Mouse (Mus musculus) hindbrain, embryonic 11.5 days (tissue): ENCODE measurements at regions not wholly inside any gene's neighbourhood (a gene's known extent, or its start where the extent isn't known, plus 50 kb on each side); places are given as distances from the start of the nearest gene placed in this dataset.

Experiments
- ATAC-seq: fragments of 200-750 bp; cut with Nextera tagmentation; 2 replicates; pipeline ENCODE4 v1.8.0; 2017; ENCODE audit warnings: mild to moderate bottlenecking, moderate TSS enrichment, moderate library complexity; ENCODE audit not compliant: low FRiP score
- DNase-seq: peaks from one replicate; pipeline ENCODE4 v3.0.0-alpha.2; 2015; ENCODE audit warnings: low spot score
- H3K27ac ChIP-seq: fragments of 300-500 bp; sonication (generic); 2 replicates; pipeline ENCODE4 v1.5.1; 2014; ENCODE audit warnings: mild to moderate bottlenecking, low read depth, low read length
- H3K27me3 ChIP-seq: fragments of 300-500 bp; sonication (generic); 2 replicates; pipeline ENCODE4 v1.6.1; 2014; ENCODE audit warnings: mild to moderate bottlenecking, low read length, moderate library complexity, mixed read lengths; ENCODE audit not compliant: control insufficient read depth, insufficient read depth
- H3K36me3 ChIP-seq: fragments of 300-500 bp; sonication (generic); 2 replicates; pipeline ENCODE4 v1.6.1; 2014; ENCODE audit warnings: mild to moderate bottlenecking, low read length, moderate library complexity, mixed read lengths; ENCODE audit not compliant: control insufficient read depth, insufficient read depth
- H3K4me1 ChIP-seq: fragments of 300-500 bp; sonication (generic); replicated peaks from 2 replicates; pipeline ENCODE4 v1.6.1; 2014; ENCODE audit warnings: low read length, mixed read lengths; ENCODE audit not compliant: control insufficient read depth, insufficient read depth
- H3K4me2 ChIP-seq: fragments of 300-500 bp; sonication (generic); replicated peaks from 2 replicates; pipeline ENCODE4 v1.6.1; 2014; ENCODE audit warnings: mild to moderate bottlenecking, low read depth, low read length
- H3K4me3 ChIP-seq: fragments of 300-500 bp; sonication (generic); 2 replicates; pipeline ENCODE4 v1.5.1; 2014; ENCODE audit warnings: low read depth, low read length
- H3K9ac ChIP-seq: fragments of 300-500 bp; sonication (generic); 2 replicates; pipeline ENCODE4 v1.6.1; 2014; ENCODE audit warnings: low read depth, low read length
- H3K9me3 ChIP-seq: fragments of 300-500 bp; sonication (generic); 2 replicates; pipeline ENCODE4 v1.6.1; 2016; ENCODE audit warnings: low read length; ENCODE audit not compliant: control insufficient read depth
- WGBS: fragments of 180-500 bp; shearing (Covaris S2); extraction: QIAGEN DNeasy Blood & Tissue Kit; methylation state at CpG from one replicate; pipeline ENCODE4 v1.1.7; 2014; 5-methylcytosine and 5-hydroxymethylcytosine counted together

DNA sequence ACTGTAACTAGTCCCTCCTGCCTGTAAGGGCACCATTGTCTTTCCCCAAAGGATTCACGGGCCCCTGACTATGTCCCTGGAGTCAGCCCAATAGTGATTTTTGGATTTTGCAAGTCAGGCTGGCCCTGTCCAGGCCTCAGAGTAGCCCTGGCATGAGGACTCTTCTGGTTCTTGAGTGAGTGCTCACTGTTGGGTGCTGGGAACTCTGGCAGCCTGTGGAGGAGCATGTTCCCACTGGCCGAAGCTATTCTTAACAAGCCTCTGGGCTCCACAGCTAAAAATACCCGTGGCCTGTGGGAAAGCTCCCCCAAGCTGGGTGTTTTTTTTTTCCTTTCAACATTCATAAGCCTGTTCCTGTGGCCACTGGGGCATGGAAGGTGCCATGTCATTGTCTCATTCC, 60.0 kb upstream of the Ccnd1 start:
- no peaks in the 10 kb centered on the region for H3K9me3 ChIP-seq
- no peaks in the 10 kb centered on the region for H3K27me3 ChIP-seq
- ATAC-seq (no peak), DNase-seq (no peak)
- no peaks in the 10 kb centered on the region for H3K4me1 ChIP-seq
- H3K9ac ChIP-seq, result no peak overlapping the region
- no peak overlapping the region for H3K4me3 ChIP-seq
- H3K4me2 ChIP-seq, result no peak overlapping the region
- WGBS, result 75% methylated on average over 3 of the region's 3 CpGs
- H3K36me3 ChIP-seq, result no peaks in the 10 kb centered on the region
- H3K27ac ChIP-seq, result no peak overlapping the region

DNA sequence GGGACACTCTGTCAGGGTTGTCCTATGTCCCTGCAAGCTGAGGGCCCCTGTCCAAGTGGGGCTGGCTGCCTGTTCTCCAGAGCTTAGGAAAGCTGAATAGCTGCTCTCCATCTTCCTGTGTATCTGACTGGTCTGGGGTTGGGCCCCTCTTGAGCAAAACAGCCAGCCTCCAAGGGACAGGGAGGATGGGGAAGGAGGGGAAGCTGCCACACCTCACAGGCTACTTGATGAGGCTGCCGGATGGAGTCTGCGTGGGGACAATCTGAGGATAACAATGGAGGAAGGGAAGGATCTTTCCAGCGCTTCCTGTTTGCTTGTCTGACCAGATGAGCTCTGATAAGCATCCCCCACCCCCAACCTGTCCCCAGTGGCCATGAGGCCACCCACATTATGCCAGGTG, 57.1 kb upstream of the Ccnd1 start:
- WGBS, result 59% methylated on average over 3 of the region's 3 CpGs
- no peak for ATAC-seq
- H3K27ac ChIP-seq, result no peak overlapping the region
- H3K4me3 ChIP-seq, result no peak overlapping the region
- no peak overlapping the region for H3K4me2 ChIP-seq
- no peak for DNase-seq
- no peaks in the 10 kb centered on the region for H3K4me1 ChIP-seq
- no peaks in the 10 kb centered on the region for H3K9me3 ChIP-seq
- H3K27me3 ChIP-seq, result no peaks in the 10 kb centered on the region
- H3K36me3 ChIP-seq, result no peaks in the 10 kb centered on the region
- no peak overlapping the region for H3K9ac ChIP-seq

DNA sequence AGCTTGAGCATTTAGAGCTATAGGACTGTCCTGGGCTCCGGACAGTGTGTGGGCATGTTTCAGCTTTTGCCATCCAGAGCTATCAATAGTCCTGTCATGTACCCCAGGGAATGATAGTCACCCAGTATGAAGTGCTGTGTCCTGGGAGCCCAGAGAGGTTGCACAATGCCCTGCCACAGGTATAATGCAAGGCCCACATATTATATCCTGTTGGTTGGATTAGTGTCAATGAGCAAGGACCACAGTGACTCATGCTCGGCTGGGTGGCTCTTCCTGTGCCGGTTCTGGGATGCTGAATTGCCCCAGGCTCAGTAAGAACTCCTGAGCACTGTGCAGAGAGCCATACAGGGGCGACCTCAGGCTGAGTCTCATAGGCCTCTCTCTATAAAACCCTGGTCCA, 54.5 kb upstream of the Ccnd1 start:
- Histone ChIP-seq H3K27me3 (no peaks in the 10 kb centered on the region), H3K27ac (no peak overlapping the region), H3K4me3 (no peak overlapping the region), H3K9me3 (no peaks in the 10 kb centered on the region), H3K4me1 (no peaks in the 10 kb centered on the region), H3K36me3 (no peaks in the 10 kb centered on the region), H3K9ac (no peak overlapping the region), H3K4me2 (no peak overlapping the region)
- 87% methylated on average over 4 of the region's 4 CpGs for WGBS
- ATAC-seq (no peak), DNase-seq (no peak)

DNA sequence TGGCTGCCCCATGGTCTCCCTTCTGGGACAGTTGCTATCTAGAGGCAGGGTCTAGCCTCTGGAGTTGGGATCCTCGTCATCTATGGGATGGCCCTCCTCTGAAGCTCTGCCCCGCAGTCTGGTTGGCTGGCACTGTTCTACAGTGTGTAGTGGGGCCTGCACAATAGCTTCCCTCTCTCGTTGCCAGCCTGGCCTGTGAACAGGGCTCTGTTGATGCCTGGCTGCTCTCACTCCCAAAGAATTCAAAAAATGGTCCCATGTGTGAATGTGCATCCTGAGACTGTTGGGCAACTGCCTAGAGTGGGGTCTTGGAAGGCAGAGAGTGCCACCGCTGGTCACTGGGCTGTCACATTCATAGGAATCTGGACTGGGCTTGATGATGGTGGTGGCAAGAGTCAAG, 53.8 kb upstream of the Ccnd1 start:
- Histone ChIP-seq H3K9me3 (no peaks in the 10 kb centered on the region), H3K27ac (no peak overlapping the region), H3K36me3 (no peaks in the 10 kb centered on the region), H3K4me2 (no peak overlapping the region), H3K4me3 (no peak overlapping the region), H3K4me1 (no peaks in the 10 kb centered on the region), H3K27me3 (no peaks in the 10 kb centered on the region), H3K9ac (no peak overlapping the region)
- DNase-seq (no peak), ATAC-seq (no peak)
- WGBS, result 86% methylated on average over 4 of the region's 4 CpGs

DNA sequence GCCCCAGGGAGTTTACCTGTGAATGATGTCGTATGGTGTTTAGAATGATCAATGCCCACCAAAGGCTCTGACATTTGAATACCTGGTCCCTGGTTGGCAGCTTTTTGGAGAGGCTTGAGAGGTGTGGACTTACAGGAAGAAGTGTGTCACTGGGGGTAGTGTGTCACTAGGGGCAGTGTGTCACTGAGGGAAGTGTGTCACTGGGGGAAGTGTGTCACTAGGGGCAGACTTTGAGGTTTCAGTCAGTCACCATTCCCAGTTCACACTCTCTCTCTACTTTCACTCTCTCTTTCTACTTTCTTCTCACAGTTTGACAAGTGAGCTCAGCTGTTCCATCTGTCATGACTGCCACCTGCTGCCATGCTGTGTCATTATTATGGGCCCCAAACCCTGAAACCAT, 52.0 kb upstream of the Ccnd1 start:
- DNase-seq, result no peak
- no peak overlapping the region for H3K4me2 ChIP-seq
- WGBS, result 91% methylated on average over 1 of the region's 1 CpGs

More for the DNA sequence above, 52.0 kb upstream of the Ccnd1 start:
- Histone ChIP-seq H3K36me3 (no peaks in the 10 kb centered on the region), H3K9me3 (no peaks in the 10 kb centered on the region), H3K4me1 (no peaks in the 10 kb centered on the region), H3K27me3 (no peaks in the 10 kb centered on the region), H3K27ac (no peak overlapping the region), H3K4me3 (no peak overlapping the region), H3K9ac (no peak overlapping the region)
- no peak for ATAC-seq
